Mouse (Mus musculus): Measurements from ENCODE around the gene Ncor2.

Ncor2 gene

GRCm38 (mm10) chr5:125066479-125067471, 112.2 kb downstream of the Ncor2 start:
- DNase-seq (ENCODE audit: inconsistent ontology term), result peak; percentile 63

GRCm38 (mm10) chr5:125063015-125063414, 116.0 kb downstream of the Ncor2 start:
- peak; percentile 56 for DNase-seq (ENCODE audit: inconsistent ontology term)

GRCm38 (mm10) chr5:125058267-125058668, 120.8 kb downstream of the Ncor2 start:
- peak; percentile 97 for DNase-seq (ENCODE audit: inconsistent ontology term)

- DNase-seq (ENCODE audit: inconsistent ontology term), result no peak
Observed at GRCm38 (mm10) chr5:125057555-125058266, 121.3 kb downstream of the Ncor2 start.

DNA sequence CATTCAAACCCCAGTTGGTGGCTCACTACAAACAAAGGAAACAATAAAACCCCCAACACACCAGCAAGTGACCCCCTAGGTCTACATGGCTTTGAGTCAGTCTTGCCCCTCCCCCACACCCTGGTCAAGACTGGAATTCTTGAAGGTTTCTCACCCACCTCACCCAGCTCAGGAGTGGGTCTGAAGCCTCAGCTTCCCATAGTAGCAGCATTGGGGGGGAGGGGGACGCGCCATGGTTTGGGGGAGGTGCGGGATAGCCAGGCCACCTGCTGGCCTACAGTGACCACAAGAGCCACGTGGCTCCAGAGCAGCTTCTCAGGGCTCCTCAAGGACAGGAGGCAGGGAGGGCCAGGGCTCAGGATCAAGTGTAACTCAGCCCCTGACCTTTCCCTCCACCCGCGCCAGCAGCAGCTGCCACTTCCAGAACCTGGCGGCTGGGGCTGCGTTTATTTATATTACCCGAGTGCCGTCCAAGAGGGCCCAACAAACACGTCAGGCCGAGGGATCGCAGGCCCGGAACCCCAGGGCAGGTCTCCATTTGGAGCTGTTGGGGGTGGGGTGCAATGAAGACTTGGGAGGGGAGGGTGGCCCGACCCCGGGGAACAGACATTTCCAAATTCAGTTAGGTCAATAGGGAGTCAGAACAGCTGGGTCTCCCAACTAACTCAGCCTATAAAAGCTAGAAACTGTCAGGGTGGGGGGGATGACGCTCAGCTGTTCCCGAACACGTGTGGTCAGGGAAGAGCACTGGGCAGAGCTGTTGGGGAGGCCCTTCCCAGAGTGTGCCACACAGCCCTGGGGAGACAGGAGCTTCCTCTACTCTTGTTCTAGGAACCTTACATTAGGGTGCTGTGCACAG, 122.1 kb downstream of the Ncor2 start:
- DNase-seq (ENCODE audit: inconsistent ontology term), result peak; percentile 70

- no peak for DNase-seq (ENCODE audit: inconsistent ontology term)
Observed at GRCm38 (mm10) chr5:125056331-125056695, 122.7 kb downstream of the Ncor2 start.

DNA sequence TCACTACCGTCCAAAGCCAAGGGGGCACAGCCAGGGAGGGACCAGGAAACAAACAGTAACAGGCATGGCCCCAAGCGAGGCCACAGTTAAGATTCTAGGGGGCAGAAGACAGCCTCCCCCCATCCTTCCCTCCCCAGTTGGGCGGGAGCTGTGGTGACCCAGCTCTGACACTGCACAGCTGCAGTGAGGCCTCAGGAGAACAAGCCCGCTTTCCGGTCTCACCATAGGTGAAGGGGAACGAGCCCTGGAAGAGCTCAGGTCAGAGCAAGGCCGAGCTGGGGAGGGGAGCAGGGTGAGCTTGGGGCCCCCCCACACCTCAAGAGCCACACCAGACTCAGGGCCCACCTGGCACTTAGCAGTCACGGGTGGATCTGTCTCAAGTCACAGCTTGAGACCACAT, 123.1 kb downstream of the Ncor2 start:
- DNase-seq (ENCODE audit: inconsistent ontology term), result no peak

GRCm38 (mm10) chr5:125053661-125054060, 125.4 kb downstream of the Ncor2 start:
- DNase-seq (ENCODE audit: inconsistent ontology term), result no peak

DNA sequence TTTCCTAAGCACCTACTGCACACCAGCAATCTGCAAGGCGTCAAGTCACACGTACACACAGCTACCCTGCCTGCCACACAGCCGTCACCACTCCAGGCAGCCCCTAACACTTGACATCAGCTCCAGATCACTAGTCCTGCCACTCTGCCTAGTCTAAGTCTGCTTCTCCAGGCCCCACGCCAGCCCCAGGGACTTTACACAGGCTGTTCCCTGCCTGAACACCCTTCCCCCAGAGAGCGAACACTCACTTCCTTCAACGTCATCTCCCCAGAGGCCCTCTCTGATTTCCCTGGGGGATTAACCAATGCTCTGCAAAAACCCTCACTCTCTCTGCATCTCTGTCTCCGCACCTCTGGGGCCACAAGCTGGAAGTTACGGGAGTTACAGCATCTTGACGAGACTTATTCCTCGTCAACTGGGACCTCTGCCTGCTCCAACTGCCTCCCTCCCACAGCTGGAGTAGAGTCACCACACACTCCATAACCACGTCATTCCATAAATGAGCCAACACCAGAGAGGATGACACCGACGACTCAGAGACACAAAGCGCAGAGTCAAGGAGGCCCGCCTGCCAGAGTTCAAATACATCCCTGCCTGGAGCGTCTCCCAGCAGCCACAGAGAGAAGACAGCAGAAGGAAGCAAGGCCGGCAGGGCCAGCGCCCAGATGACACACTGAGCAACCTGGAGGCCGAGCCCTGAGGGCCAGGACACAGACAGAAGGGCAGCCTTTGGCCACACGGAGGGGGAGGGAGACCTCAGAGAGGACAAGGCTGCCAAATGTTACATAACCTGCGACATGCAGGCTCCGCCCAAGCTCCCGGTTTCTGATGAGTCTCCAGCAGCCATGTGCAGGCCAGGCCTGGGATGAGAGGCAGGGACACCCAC, 126.2 kb downstream of the Ncor2 start:
- DNase-seq (ENCODE audit: inconsistent ontology term), result peak; percentile 93

DNA sequence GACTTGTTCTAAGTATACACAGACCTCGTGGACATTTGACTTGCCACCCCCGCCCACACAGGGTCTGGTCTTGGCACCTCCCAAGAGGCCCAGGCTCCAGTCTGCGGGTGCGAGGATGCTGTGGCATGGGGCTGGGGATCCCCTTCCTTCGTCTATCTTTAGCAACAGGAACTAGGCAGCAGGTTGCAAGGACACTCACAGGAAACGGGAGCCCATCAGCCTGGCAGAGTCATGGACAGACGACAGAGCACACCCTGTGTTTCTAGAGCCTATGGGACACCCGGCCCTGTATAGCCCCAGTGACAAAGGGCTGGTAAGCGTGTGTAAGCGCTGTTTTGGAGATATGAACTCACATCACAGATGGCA, 126.8 kb downstream of the Ncor2 start:
- DNase-seq (ENCODE audit: inconsistent ontology term), result no peak

DNA sequence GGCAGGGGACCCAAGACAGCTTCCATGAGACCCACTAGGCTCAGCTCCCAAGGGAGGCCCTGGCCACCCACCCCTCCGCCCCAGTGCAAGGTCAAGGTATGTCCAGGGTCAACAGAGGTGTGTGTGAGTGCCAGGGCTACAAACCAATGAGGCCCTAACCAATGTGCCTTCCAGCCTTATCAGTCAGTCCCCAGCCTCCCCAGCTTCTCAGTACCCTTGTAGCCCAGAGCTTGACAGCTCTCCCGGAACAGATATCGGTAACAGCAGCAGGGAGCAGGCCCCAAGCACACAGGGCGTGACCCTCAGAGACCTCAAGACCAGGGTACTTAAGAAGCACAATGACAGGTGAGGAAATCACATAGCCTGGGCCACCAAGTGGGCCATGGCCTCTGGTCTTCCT, 129.5 kb downstream of the Ncor2 start:
- no peak for DNase-seq (ENCODE audit: inconsistent ontology term)

- no peak for DNase-seq (ENCODE audit: inconsistent ontology term)
Observed at GRCm38 (mm10) chr5:125046436-125046835, 132.6 kb downstream of the Ncor2 start.

DNA sequence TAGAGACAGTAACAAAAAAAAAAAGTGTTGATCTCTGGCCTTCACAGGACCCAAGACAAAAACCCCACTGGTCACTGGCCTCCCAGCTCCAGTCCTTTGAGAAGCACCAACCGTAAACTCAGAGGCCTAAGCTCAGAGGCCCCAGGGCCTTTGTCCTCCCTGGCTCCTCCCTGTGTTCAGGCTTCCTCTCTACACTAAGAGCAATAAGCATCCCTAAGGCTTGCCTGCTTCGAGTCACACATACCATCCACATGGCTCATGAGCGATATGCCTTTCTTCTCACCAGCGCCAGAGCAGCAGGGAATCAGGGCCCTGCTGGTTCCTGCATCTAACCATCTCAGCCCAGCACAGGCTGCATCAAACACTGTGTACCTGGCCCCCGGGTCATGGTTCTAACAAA, 133.8 kb downstream of the Ncor2 start:
- peak; percentile 92 for DNase-seq (ENCODE audit: inconsistent ontology term)

GRCm38 (mm10) chr5:125043448-125043847, 135.6 kb downstream of the Ncor2 start:
- no peak for DNase-seq (ENCODE audit: inconsistent ontology term)

GRCm38 (mm10) chr5:125041578-125041977, 137.4 kb downstream of the Ncor2 start:
- DNase-seq (ENCODE audit: inconsistent ontology term), result no peak

DNA sequence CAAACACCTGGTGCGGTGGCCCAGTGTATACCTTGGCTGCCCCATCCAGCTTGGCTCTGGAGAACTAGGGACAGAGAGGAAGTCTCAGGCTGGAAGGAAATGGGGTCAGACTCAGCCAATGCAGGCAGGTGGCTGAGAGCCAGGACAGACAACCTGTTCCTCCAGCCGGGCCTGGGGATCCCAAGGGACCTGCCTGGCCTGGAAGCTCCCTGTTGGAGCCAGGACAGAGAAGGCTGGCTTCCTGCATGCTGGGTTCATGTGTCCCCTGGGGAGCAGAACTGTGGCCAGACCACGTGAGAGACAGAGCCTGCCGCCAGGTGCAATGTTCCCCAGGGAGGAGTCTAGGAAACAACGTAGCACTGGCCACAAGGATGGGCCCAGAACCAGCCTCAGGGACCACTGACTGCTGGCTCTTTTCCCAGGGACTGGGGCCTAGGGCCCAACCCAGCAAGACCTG, 138.9 kb downstream of the Ncor2 start:
- DNase-seq (ENCODE audit: inconsistent ontology term), result peak; percentile 78

GRCm38 (mm10) chr5:125039377-125040027, 139.5 kb downstream of the Ncor2 start:
- no peak for DNase-seq (ENCODE audit: inconsistent ontology term)

DNA sequence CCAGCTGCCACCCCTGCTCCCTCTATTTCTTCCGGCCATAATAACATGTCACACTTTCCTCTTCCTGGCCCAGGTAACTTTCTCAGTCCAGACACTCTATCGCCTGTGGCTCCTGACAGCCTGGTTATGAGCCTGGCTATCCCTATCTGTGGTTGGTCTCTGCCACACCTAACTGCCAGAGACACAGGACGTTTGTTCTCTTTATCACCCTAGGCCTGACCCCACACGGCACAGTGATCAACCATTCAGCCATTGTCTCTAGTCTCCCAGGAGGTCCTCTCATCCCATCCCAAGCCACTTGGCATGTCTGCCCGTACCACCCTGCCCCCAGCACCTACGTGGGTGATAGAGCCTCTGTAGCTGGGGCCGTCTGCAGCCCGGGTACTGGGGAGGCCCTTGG, 142.5 kb downstream of the Ncor2 start:
- DNase-seq (ENCODE audit: inconsistent ontology term), result no peak

- no peak for DNase-seq (ENCODE audit: inconsistent ontology term)
Observed at GRCm38 (mm10) chr5:125028911-125029310, 150.1 kb downstream of the Ncor2 start.

DNA sequence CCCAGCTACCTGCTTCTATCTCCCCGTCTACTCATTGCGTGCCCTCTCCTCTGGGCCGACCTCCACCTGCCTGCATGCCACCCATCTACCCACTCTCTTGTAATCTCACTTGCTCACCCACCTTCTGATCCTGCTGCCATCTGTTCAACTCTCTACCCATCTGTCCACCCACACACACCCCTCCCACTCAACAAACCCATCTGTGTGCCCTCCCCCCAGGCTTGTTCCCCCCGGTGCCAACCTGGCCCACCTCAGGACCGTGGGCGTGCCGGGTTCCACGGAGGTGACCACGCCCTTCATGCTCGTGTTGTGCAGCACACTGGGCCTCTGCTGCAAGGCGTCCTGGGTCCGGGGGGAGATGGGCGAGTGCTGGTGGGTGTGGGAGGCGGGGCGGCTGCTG, 150.6 kb downstream of the Ncor2 start:
- DNase-seq (ENCODE audit: inconsistent ontology term), result no peak
